Mouse (Mus musculus) liver, adult (tissue): ENCODE data around the gene Prr15l.

Experiments
- GATA4 ChIP-seq: IDR thresholded peaks from 2 replicates; pipeline ENCODE4 v1.6.1; 2014; ENCODE audit warnings: mild to moderate bottlenecking, low read length; ENCODE audit not compliant: insufficient replicate concordance

Gene Prr15l

GRCm38 (mm10) chr11:96928088-96928487 lies at the start of gene Prr15l:
TSS of gene Prr15l (plus strand) at chr11:96928104.
- TF ChIP-seq GATA4: no peak

GRCm38 (mm10) chr11:96878715-96879114 lies 49.2 kb upstream of the Prr15l start:
- TF ChIP-seq GATA4: no peak

GRCm38 (mm10) chr11:96879359-96879758 lies 48.5 kb upstream of the Prr15l start:
- no peak for TF ChIP-seq GATA4

GRCm38 (mm10) chr11:96880296-96880695 lies 47.6 kb upstream of the Prr15l start:
- no peak for TF ChIP-seq GATA4

GRCm38 (mm10) chr11:96885901-96886340 lies 42.0 kb upstream of the Prr15l start:
- TF ChIP-seq GATA4: no peak

- no peak for TF ChIP-seq GATA4
Measured at GRCm38 (mm10) chr11:96886942-96887546, 40.9 kb upstream of the Prr15l start.

- TF ChIP-seq GATA4: no peak
Measured at GRCm38 (mm10) chr11:96891784-96892527, 35.9 kb upstream of the Prr15l start.

GRCm38 (mm10) chr11:96893203-96893842 lies 34.6 kb upstream of the Prr15l start:
- no peak for TF ChIP-seq GATA4

- TF ChIP-seq GATA4: no peak
Measured at GRCm38 (mm10) chr11:96895886-96896285, 32.0 kb upstream of the Prr15l start.

- TF ChIP-seq GATA4: no peak
Measured at GRCm38 (mm10) chr11:96899449-96900306, 28.2 kb upstream of the Prr15l start.

GRCm38 (mm10) chr11:96901332-96901731 lies 26.6 kb upstream of the Prr15l start:
- no peak for TF ChIP-seq GATA4

- no peak for TF ChIP-seq GATA4
Measured at GRCm38 (mm10) chr11:96902639-96903635, 25.0 kb upstream of the Prr15l start.

GRCm38 (mm10) chr11:96906431-96907161 lies 21.3 kb upstream of the Prr15l start:
- no peak for TF ChIP-seq GATA4

GRCm38 (mm10) chr11:96908594-96908993 lies 19.3 kb upstream of the Prr15l start:
- TF ChIP-seq GATA4: no peak

- no peak for TF ChIP-seq GATA4
Measured at GRCm38 (mm10) chr11:96910003-96910402, 17.9 kb upstream of the Prr15l start.
